Mouse (Mus musculus) fat pad, adult 2 months (tissue): ENCODE measurements around the gene Adgrl3.

Experiments used
- DNase-seq: peaks from one replicate; pipeline ENCODE4 v3.0.0-alpha.2; 2011; ENCODE audit warnings: low read depth, low spot score; ENCODE audit errors: extremely low read depth

Adgrl3 gene

DNA sequence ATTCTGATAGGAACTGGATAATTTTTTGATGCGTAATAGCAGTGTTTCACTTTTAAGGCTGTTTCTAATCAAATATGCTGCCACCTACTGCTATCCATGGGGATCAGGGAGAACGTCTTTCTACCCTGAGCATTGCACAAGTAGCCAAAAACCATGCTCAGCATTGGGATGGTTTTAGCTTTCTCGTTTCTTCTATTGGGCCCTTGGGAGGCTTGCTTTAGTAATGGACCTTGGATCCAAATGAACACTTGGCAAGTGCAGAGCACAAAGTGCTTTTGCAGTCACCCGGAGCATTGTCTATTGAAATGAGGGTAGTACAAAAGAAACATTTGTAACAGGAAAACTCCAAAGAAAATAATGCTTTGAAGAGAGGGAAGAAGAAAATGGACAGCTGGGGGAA lies 620.2 kb downstream of the Adgrl3 start:
- no peak for DNase-seq

DNA sequence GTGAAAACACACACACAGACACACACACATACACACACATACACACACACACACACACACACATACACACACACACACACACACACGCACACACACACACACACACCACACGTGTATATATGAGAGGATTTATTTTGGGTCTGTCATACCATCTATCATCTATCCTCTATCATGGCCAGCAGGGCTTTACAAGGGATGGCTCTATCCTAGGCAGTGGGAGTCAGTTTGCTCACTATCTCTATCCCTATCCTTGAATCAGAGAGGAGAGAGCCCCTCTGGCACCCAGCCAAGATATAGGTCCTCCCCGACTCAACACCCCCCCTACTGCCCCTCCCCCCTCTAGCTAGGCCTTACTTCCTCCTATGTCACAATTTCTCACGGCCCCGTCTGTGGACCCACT lies 625.6 kb downstream of the Adgrl3 start:
- no peak for DNase-seq

DNA sequence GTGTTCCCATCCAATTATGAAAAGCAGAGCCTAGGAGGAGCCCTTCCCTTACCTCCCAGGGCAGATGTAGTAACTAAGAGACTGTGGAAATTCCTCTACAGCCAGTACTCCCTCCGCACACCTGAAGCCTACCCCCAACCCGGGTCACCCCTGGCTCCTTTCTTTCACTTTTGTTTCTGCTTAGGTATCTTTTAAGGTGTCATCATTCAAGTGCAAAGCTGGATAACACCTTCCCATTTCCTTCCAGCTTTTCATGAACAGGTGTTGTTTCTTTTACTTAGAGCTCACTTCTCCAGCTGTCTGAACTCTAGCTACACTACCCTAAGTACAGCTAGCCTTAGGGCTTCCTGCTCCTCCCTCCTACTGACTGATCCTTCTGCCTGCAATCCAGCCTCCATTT lies 634.0 kb downstream of the Adgrl3 start:
- DNase-seq, result peak; percentile 14

DNA sequence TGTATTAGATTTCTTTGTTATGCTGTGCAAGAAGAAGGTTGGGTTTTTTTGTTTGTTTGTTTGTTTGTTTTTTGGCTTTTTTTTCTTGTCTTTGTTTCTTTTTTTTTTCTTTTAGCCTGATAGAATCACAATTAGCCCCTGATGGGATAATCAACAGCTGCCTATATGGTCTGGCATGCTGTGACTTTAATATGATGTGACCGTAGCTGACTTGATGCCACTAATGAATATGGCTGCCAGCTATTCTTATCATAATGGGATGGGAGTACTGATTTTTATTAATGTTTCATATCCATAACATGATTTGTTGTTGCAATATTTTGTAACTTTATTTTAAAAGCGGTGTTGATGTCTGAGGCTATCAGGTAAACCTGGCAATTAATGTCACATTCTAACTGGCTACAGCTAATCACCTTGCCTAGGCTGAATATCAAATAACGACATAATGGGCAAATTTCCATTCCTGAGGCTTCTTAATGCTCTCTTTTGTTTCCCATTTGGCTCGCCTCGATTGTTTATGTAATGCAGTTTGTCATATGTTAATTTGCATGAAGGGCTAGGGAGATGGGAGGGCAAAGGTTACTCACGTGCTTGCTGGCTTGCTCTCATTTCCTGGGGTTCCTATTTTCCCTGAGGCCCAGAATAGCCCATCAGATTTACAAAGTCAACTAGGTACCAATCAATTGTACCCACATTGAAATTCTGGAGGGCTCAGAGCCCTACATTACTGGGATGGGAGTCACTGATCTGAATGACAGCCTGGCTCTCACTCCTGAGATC lies 641.9 kb downstream of the Adgrl3 start:
- no peak for DNase-seq

DNA sequence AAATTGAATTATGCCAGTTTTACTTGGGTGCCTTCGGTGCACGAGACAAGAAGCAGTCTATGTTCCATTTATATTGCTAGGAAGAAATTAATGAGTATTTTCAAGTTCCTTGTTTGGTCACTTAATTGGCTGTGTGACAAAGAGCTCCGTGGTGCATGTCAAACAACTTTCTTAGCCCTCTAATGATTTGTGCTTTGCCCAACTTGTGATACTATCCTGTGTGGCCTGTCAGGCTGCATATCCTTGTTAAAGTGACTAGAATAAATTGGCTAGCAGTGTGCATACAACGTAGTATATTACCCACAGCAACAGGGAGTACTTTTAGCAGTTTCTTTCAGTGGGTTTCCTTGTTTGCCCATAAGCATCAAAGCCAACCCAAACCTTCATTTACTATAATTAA lies 651.1 kb downstream of the Adgrl3 start:
- no peak for DNase-seq

DNA sequence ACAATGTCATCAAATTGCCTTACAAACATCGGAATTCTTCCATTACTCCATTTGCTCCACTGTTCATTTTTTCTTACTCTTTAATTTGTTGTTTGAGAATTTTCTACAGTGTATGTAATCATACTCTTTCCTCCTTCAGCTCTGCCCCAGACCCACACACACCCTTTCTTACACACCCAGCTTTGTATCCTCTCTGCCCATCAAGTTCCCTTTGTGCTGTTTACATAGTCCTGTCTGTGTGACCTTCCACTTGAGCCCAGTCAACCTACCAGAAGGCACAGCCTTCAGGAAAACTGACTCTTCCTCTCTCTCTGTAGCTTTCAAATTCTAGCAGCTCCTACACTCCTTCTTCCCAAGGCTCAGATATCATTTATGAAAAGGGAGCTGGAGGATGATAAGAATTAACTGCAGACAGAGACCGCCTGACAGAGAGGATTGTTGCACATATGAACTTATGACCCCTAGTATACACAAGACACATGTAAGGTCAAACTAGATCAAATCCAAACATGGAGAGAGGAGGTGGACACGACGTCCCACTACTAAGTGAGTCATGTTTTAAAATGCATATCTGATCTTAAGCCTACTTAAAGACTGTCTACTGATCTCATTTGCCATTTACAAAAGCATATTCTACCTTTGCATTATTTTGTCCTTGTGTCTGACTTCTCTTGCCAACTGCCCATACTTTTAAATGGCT lies 654.5 kb downstream of the Adgrl3 start:
- no peak for DNase-seq

DNA sequence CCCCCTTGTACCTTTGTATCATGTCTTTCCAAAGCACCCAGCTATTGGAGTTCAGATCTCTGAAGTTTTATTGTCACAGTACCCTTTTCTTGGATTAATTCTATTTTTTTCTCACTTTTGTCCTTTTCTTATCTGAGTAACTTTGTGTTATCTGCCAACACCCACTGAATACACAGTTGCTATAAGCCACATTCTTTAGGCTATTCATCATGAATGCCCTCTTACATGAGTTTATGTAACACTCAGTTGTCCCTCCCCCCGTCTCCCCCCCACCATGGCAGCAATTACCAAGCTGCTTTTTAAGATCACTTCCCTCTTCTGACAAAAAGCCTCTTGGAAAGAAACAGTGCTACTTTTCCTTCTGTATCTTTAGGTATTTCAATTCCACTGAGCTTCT lies 655.0 kb downstream of the Adgrl3 start:
- no peak for DNase-seq

DNA sequence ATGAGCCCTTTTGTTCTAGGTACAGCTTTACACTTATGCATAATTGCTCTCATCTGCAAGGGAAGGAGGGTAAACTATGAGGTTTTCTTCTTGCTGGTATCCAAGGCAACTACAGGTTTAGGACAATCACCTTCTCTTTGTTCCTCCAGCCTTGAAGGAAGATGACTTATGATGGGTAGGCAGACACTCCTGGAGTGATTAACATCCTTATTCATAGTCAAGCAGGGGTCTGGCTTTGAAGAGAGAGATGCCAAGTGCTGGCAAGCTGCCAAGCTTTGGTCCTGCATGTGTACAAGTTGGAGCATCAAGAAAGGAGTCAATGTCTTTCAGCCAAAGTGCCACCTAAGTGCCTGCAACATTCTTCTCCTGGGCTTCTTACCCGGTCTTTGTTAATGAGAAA lies 657.0 kb downstream of the Adgrl3 start:
- no peak for DNase-seq

DNA sequence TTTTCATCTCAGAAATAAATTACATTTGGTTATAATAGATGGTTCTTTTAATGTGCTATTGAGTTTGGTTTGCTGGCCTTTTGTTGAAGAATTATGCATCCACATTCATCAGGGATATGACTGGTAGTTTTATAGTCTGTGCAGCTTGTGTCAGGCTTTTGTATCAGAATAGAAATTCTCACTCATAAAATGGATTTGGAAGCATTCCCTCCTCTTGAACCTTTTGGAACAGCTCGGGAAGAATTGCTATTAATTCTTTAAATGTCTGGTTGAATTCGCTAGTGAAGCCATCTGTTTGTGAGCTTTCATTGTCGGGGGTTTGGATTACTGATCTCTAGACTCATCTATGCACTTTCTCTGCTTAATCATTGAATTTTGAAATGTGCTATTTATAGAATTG lies 666.3 kb downstream of the Adgrl3 start:
- DNase-seq, result no peak

DNA sequence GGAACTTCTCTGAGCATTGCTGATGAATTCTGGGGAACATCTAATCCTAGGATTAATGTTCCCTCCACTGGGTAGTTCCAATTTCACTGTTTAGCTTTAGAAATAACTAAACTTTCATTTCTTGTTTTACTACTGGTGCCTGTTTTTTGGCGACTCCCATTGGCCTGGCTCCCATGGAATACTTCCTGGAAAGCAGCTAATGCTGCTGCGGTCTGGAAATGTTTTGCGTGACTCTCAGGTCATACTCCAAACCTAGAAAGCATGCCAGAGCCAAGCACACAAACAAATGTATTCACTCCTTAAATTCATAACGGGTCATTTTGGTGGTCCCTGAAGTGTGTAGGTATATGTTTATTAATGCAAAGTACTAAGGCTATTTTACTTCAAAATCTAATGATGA lies 666.9 kb downstream of the Adgrl3 start:
- no peak for DNase-seq

DNA sequence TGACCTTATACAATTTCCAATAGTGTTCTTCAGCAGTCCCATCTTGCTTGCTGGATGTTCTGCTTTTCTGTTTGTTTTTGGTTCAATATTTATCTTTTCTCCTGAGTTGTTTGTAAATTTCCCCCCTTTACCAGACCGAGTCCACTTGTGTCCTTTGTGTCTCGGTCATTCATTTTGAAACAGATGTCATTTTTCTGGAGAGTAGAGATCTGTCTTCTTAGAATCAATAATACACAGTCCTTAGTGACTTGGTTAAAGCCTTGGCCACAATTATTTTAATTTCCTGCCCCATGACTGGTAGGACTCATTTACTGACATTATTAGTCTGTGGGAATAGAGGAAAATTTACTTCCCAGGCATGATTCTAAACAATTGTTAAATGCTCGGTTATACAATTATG lies 709.7 kb downstream of the Adgrl3 start:
- DNase-seq, result no peak

DNA sequence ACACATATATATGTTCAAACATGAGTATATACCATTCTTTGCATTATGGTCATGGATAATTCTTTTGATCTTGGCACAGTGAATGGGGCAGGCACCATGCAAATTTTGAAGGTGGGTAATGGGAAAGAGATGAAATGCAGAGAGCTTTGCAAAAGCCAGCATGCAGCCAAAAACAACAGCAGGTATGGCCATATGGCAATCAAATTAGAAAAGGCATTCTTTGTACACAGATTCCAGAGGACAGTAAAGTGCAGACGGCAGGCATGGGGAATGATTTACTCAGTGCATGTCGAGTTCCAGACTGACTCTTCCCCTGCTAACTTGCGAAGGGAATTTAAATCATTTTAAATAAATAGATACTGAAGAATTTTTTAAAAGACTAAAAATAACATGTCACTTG lies 716.1 kb downstream of the Adgrl3 start:
- no peak for DNase-seq

DNA sequence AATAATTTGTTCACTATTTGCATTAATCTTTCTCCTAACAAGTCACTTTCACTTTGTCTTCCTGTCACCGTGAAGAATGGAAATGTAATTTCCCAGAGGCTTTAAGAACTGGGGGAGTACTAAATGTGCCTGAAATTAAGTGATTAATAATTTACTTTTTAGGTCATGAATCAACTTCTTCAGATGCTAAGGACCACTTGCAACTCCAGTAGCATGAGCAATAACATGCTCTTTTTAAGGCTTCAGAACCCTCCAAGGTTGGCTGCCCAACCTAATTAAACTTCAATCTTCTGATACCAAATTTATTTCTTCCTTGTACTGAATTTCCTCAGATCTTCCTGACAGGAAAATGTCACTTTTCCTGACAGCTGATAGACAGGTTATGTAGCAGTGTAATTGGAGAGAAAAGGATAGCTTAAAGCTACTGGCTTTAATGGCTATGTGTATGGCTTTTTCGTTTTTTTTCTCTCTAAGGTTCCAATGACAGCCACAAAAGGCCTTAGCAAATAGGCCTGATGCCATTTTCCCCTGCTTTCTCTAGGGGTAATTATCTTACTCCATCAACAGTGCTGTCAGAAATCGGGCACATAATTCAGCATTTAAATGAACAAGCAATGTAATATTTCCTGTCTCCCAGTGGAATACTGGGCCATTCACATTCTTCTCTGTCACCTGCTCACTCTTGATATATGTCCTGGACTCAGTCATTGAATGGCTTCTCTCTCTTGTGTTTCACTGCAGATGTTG lies 718.5 kb downstream of the Adgrl3 start:
- no peak for DNase-seq

DNA sequence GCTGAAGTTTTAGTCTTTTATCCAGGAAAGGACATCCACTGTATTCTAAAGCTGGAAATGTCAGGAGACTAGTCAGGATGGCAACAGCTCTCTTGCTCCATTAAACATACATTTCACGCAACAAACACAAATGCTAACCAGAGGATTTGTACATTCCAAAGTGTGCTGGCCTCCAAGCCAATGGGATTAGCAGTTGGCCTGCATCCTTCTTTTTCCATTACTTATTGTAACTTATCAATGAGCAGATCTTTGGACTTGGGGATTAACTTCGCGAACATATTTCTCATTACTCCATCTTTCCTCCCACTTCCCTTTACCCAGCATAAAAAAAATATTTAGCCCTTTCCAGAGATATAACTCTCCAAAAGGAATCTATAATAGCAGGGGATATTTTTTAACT lies 732.5 kb downstream of the Adgrl3 start:
- peak; percentile 72 for DNase-seq

DNA sequence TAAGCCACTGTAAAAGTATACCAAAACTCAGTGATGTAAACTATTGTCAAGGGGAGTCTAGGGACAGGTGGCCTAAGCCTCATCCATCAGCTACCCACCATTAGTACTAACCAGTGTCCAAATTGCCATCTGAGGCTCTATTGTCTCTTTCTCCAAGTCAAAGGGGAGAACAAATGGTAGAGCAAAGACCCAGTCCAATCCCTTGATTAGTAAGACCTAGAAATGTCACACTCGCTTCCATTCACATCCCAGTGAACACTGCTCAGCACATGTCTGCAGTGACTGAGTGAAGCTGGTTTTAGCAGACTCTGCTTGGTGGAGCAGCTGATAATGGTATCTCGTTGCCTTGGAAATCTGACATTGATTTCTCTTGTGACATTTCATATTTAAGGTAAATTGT lies 735.8 kb downstream of the Adgrl3 start:
- no peak for DNase-seq

DNA sequence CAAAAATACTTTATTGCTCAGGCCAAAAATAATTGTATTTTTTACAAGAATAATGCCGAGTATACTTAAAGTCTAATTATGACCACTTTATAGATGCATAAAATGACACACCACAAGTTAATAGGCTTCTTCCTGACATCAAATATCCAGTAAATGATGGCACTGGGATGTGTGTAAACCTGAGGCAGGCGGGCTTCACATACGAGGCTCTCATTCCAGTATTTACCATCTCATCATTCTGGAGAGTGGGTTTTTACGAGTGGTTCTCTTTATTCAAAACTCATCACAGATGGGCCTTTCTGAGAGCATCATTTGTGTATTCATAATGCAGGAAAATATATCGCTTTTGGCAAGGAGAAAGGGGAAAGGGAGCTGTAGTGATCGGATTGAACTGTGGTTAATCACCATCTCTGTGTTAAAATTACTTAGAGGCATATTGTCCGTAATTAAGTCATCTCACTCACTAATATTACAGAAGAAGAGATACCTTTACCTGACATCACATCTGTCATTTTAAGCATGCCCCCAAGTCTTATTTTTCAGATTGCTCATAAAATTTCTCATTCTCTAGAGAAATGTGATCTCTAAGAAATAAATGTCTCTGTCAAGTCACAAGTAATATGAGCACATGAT lies 737.3 kb downstream of the Adgrl3 start:
- no peak for DNase-seq

DNA sequence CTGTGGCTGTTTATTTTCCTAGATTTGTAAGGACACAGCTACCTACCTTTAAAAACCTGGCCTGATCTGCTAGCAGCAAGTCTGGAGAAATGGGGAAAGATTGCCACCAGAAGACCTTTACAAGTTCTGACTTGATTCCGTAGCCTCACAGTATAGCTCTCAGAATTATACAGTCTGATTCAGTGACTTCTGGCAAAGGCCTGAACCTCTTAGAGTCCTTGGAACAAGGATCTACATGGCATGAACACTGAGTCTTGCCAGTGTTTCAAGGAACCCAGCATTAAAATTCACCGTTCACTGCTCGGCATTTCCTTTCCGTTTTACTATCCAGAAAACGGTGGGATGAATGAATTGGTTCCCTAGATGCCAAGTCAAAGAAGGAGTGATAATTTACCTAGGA lies 756.3 kb downstream of the Adgrl3 start:
- DNase-seq, result no peak

DNA sequence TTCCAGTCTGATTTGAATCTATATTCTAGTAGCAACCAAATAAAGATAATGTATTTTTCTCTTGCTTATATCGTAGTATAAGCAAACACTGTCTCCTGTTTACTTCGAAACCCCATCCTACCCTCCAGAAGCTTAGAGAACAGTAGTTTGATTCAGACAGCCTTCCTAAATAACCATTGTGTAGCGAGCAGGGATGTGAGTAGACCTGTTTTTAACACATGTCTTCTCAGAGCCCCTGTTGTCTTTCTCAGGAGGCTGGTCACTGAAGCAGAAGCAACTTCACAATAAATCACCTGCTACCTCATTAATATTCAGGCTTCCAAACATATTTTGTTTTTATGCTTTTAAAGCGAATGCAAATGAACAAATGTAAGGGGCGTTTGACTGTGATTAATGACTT lies 756.8 kb downstream of the Adgrl3 start:
- DNase-seq, result no peak

DNA sequence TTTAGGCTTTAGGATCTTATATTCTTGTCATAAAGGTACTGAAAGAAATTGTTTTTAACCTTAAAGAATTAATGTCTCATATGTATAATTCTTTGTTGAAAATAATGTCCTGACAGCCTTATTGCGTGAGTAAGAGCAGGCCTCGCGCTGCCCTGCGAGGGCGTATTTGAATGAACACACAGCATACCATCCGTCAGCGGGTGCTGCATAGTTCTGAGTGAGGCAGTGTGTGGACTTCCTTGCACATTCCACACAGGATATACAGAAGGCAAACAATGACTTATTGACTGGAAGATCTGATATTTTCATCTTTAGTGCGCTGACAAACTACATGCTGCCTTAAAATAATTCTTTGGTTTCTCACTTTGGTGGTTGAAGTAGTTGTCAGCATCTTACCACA lies 764.8 kb downstream of the Adgrl3 start:
- DNase-seq, result no peak

DNA sequence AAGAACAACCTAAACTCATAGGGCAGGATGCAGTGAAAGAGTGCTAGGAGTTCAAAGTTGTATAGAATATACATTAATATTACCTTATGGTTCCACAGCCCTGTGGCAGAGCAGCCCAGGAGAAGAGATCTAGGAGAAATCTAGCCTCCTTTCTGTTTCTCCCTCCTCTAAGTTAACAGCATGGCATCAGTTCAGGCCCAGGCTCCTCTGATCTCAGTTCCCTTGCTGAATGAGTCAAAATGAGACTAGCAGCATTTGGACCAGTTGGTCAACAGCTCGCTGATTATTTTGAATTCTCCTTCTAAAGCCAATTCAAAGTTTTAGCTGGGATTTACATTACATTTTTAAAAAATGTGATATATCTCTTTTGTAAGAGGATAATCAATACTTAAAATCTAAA lies 770.8 kb downstream of the Adgrl3 start:
- no peak for DNase-seq

DNA sequence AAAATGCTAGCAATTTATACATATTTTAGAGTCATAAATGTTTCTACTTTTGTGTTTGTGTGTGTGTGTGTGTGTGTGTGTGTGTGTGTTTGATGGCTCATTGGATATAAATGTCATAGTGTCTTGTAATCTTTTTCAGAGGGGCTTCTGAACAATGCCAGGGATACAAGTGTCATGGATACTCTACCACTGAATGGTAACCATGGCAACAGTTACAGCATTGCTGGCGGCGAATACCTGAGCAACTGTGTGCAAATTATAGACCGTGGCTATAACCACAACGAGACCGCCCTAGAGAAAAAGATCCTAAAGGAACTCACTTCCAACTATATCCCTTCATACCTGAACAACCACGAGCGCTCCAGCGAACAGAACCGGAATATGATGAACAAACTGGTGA lies 774.2 kb downstream of the Adgrl3 start:
- DNase-seq, result no peak

DNA sequence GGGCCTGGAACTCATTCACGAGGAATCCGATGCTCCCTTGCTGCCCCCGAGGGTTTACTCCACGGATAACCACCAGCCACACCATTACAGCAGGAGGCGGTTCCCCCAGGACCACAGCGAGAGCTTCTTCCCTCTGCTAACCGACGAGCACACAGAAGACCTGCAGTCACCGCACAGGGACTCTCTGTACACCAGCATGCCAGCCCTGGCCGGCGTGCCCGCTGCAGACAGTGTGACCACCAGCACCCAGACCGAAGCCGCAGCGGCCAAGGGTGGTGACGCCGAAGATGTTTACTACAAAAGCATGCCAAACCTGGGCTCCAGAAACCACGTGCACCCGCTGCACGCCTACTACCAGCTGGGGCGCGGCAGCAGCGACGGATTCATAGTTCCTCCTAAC lies 774.7 kb downstream of the Adgrl3 start:
- DNase-seq, result no peak
